Mouse (Mus musculus): ENCODE data around the gene Med20.

- TF ChIP-seq CTCF (conservative IDR thresholded peaks at IDR 0.05; ENCODE audit: insufficient read depth, insufficient read length, low read depth, low read length) (no peak), POLR2A (IDR thresholded peaks at IDR 0.05; ENCODE audit: low read depth, low read length) (no peak)
Observed at GRCm38 (mm10) chr17:47616652-47617051, 5.3 kb downstream of the Med20 start.
